Comparison of ENCODE assay signal across 1 mouse cellular context in genomic region chr11:120632559-120633519, GRCm38 (mm10).
TF ChIP-seq lines count a peak whose summit lies in the region.

No protein-coding gene starts in this region.

TF ChIP-seq in MEL, 35 proteins besides CTCF, POLR2A, EP300 and RAD21:
- TF ChIP-seq TBP (IDR thresholded peaks at IDR 0.05; ENCODE audit: low read depth, low read length), result peak; percentile 43; the same call in 1 of the 2 replicates
- no peak for TF ChIP-seq E2F4 (IDR thresholded peaks at IDR 0.05; ENCODE audit: borderline replicate concordance, low read depth, low read length)
- TF ChIP-seq MAFK (IDR thresholded peaks at IDR 0.05; ENCODE audit: borderline replicate concordance, low read depth, low read length), result peak; percentile 93
- TF ChIP-seq MYC (IDR thresholded peaks at IDR 0.05; ENCODE audit: low read depth, low read length), result 0 out of 2 replicates have a peak, but pooled peaks have one; percentile 62
- TF ChIP-seq UBTF (IDR thresholded peaks at IDR 0.05; ENCODE audit: borderline replicate concordance, insufficient read depth, low read depth, low read length), result peak; percentile 93; the same call in 1 of the 2 replicates
- no peak for TF ChIP-seq JUND (IDR thresholded peaks at IDR 0.05; ENCODE audit: low read depth, low read length)
- peak; percentile 62 for TF ChIP-seq NRF1 (IDR thresholded peaks at IDR 0.05; ENCODE audit: insufficient read depth, low read depth, low read length, poor library complexity, severe bottlenecking)
- peak; percentile 63 for TF ChIP-seq HCFC1 (IDR thresholded peaks at IDR 0.05; ENCODE audit: low read depth, low read length)
- peak; percentile 17; the same call in 1 of the 2 replicates for TF ChIP-seq SIN3A (IDR thresholded peaks at IDR 0.05; ENCODE audit: low read length)
- TF ChIP-seq NELFE (IDR thresholded peaks at IDR 0.05; ENCODE audit: low read depth, low read length), result peak; percentile 59
- TF ChIP-seq MXI1 (IDR thresholded peaks at IDR 0.05; ENCODE audit: low read depth, low read length), result peak; percentile 84; the same call in 1 of the 2 replicates
- TF ChIP-seq KAT2A (conservative IDR thresholded peaks at IDR 0.05; ENCODE audit: low read depth, low read length), result no peak
- TF ChIP-seq POLR2AphosphoS2 (IDR thresholded peaks at IDR 0.05; ENCODE audit: low read length), result peak; percentile 70; the same call in 1 of the 2 replicates
- peak; percentile 47 for TF ChIP-seq ZMIZ1 (IDR thresholded peaks at IDR 0.05; ENCODE audit: low read depth, low read length)
- TF ChIP-seq ZKSCAN1 (IDR thresholded peaks at IDR 0.05; ENCODE audit: low read depth, low read length), result no peak
- TF ChIP-seq USF2 (IDR thresholded peaks at IDR 0.05; ENCODE audit: borderline replicate concordance in 1 of 2, insufficient read depth in 1 of 2, low read depth in 1 of 2, low read length in 2 of 2), result no peak
- peak; percentile 84; the same call in 1 of the 2 replicates for TF ChIP-seq MAZ (IDR thresholded peaks at IDR 0.05; ENCODE audit: low read depth, low read length)
- no peak for TF ChIP-seq TAL1 (IDR thresholded peaks at IDR 0.05; ENCODE audit: low read length)
- TF ChIP-seq ETS1 (IDR thresholded peaks at IDR 0.05; ENCODE audit: low read depth, low read length), result peak; percentile 85
- TF ChIP-seq POLR2AphosphoS5 (IDR thresholded peaks at IDR 0.05; ENCODE audit: borderline replicate concordance, low read depth, low read length), result no peak
- TF ChIP-seq TCF12 (IDR thresholded peaks at IDR 0.05; ENCODE audit: low read depth, low read length), result peak; percentile 49; the same call in 1 of the 2 replicates
- 0 out of 2 replicates have a peak, but pooled peaks have one; percentile 5 for TF ChIP-seq SMC3 (IDR thresholded peaks at IDR 0.05; ENCODE audit: low read depth, low read length)
- TF ChIP-seq MAX (IDR thresholded peaks at IDR 0.05; ENCODE audit: low read length), result peak; percentile 77
- no peak; the same call in 1 of the 2 replicates for TF ChIP-seq USF1 (IDR thresholded peaks at IDR 0.05; ENCODE audit: low read depth, low read length)
- TF ChIP-seq GABPA (IDR thresholded peaks at IDR 0.05; ENCODE audit: low read depth, low read length), result peak; percentile 78; the same call in 1 of the 2 replicates
